9 mouse cellular contexts compared by ENCODE assay signal in genomic region chr17:28592998-28593397, GRCm38 (mm10). TPM values are rescaled to one million over a fixed set of nuclear protein-coding genes. Genes with fewer than 3 reads are reported as not detected.
DNase-seq lines count a peak whose midpoint lies in the region; ATAC-seq lines count a peak whose summit lies in the region.
"Had no signal": no experiment of that assay in that cellular context is flagged by ENCODE, and none has a peak within 500 bp of the region (broad histone marks: within the 10 kb centered on the region; RNA-seq: fewer than 3 reads in every experiment).

No protein-coding gene starts in this region.

- no peak overlapping the region for H3K4me3 ChIP-seq in kidney, embryonic 14.5 days (ENCODE audit: low read length)
- no peak overlapping the region for H3K4me3 ChIP-seq in intestine, embryonic 16.5 days (ENCODE audit: low read length)
- H3K4me3 ChIP-seq: erythroblast, embryonic 14.5 days had no signal

- ATAC-seq in kidney, embryonic 14.5 days (ENCODE audit: low FRiP score, low TSS enrichment), result no peak
- peak; percentile 48; the same call in 1 of the 2 replicates for ATAC-seq in intestine, embryonic 16.5 days

- H3K36me3 ChIP-seq in kidney, embryonic 14.5 days (ENCODE audit: control insufficient read depth, insufficient read depth, low read length), result peaks cover 89% of the 10 kb centered on the region
- H3K36me3 ChIP-seq in intestine, embryonic 16.5 days (ENCODE audit: control insufficient read depth, insufficient read depth, low read length), result peaks cover 37% of the 10 kb centered on the region

- 23% methylated on average over 4 of the region's 4 CpGs for WGBS in kidney, embryonic 14.5 days
- WGBS in intestine, embryonic 16.5 days, result 14% methylated on average over 4 of the region's 4 CpGs

- H3K9ac ChIP-seq in kidney, embryonic 14.5 days (ENCODE audit: low read depth, low read length), result no peak overlapping the region
- H3K9ac ChIP-seq in intestine, embryonic 16.5 days (ENCODE audit: low read depth, low read length), result no peak overlapping the region

- H3K9me3 ChIP-seq in kidney, embryonic 14.5 days (ENCODE audit: control insufficient read depth, low read length), result no peaks in the 10 kb centered on the region
- no peaks in the 10 kb centered on the region for H3K9me3 ChIP-seq in intestine, embryonic 16.5 days (ENCODE audit: control insufficient read depth, low read length)

- H3K4me1 ChIP-seq in kidney, embryonic 14.5 days (ENCODE audit: control insufficient read depth, insufficient read depth, low read length), result no peaks in the 10 kb centered on the region
- no peaks in the 10 kb centered on the region for H3K4me1 ChIP-seq in intestine, embryonic 16.5 days (ENCODE audit: control insufficient read depth, insufficient read depth, low read length)

- intact Hi-C loops in left cerebral cortex, postnatal 4 days (cut with DNase I), result no loop called here

- H3K4me2 ChIP-seq in kidney, embryonic 14.5 days (replicated peaks; ENCODE audit: low read depth, low read length), result no peak overlapping the region
- no peak overlapping the region for H3K4me2 ChIP-seq in intestine, embryonic 16.5 days (ENCODE audit: low read depth, low read length)

- DNase-seq in kidney, adult 11 months, result peak; percentile 46
- peak; percentile 18 for DNase-seq in brain, embryonic 18.5 days (ENCODE audit: low read depth, low spot score)
- DNase-seq in forelimb bud, embryonic 11.5 days (ENCODE audit: low read depth, low spot score), result peak; percentile 58
- peak; percentile 77 for DNase-seq in left cerebral cortex, postnatal 4 days
- peak; percentile 45 for DNase-seq in ovary, adult 18-20 months (ENCODE audit: low spot score)
- peak; percentile 30 to 41 for DNase-seq in thymus, adult 18-20 months

- H3K27me3 ChIP-seq in kidney, embryonic 14.5 days (ENCODE audit: control insufficient read depth, insufficient read depth, low read length), result no peaks in the 10 kb centered on the region
- H3K27me3 ChIP-seq in intestine, embryonic 16.5 days (replicated peaks; ENCODE audit: control insufficient read depth, insufficient read depth, low read length), result no peaks in the 10 kb centered on the region

- H3K27ac ChIP-seq in kidney, embryonic 14.5 days (ENCODE audit: low read depth, low read length), result no peak overlapping the region
- no peak overlapping the region for H3K27ac ChIP-seq in intestine, embryonic 16.5 days (ENCODE audit: low read length)

RNA-seq across cellular contexts. Expression of gene Lhfpl5, which starts 17.6 kb away (rescaled TPM):
- polyA plus RNA-seq in kidney, embryonic 14.5 days (2014; fragmentation: Nextera tagmentation; extraction: Ambion mirVana), result 0.45 and 0.51 TPM in 2 replicates
- 0.92 and 1.0 TPM in 2 replicates for polyA plus RNA-seq in intestine, embryonic 16.5 days (2015; fragmentation: Nextera tagmentation; extraction: Ambion mirVana)
- total RNA-seq in left cerebral cortex, postnatal 4 days (2021), result 1 to 10 TPM; 7.4 to 8.1 TPM
- polyA plus RNA-seq: erythroblast, embryonic 14.5 days had no signal

RNA-seq across cellular contexts. Expression of gene Srpk1, which starts 29.5 kb away (rescaled TPM):
- 134 and 140 TPM in 2 replicates for polyA plus RNA-seq in kidney, embryonic 14.5 days (2014; fragmentation: Nextera tagmentation; extraction: Ambion mirVana)
- polyA plus RNA-seq in intestine, embryonic 16.5 days (2015; fragmentation: Nextera tagmentation; extraction: Ambion mirVana), result 72.0 and 83.2 TPM in 2 replicates
- total RNA-seq in left cerebral cortex, postnatal 4 days (2021), result 100 to 1,000 TPM; 127 to 133 TPM

RNA-seq across cellular contexts. Expression of gene Clps, which starts 32.4 kb away (rescaled TPM):
- not detected in 2 replicates for polyA plus RNA-seq in kidney, embryonic 14.5 days (2014; fragmentation: Nextera tagmentation; extraction: Ambion mirVana)
- polyA plus RNA-seq in intestine, embryonic 16.5 days (2015; fragmentation: Nextera tagmentation; extraction: Ambion mirVana), result 1,810 and 2,508 TPM in 2 replicates
- not detected for total RNA-seq in left cerebral cortex, postnatal 4 days (2021)
- polyA plus RNA-seq: erythroblast, embryonic 14.5 days had no signal

RNA-seq across cellular contexts. Expression of gene Clpsl2, which starts 43.8 kb away (rescaled TPM):
- polyA plus RNA-seq in kidney, embryonic 14.5 days (2014; fragmentation: Nextera tagmentation; extraction: Ambion mirVana), result not detected in 2 replicates
- polyA plus RNA-seq in intestine, embryonic 16.5 days (2015; fragmentation: Nextera tagmentation; extraction: Ambion mirVana), result not detected in 2 replicates
- not detected for total RNA-seq in left cerebral cortex, postnatal 4 days (2021)
- polyA plus RNA-seq: erythroblast, embryonic 14.5 days had no signal

Comparison
In these comparisons a context has a peak if more than half of its experiments do, and no peak if none do; other contexts are left out.
1. DNase-seq: peak in every context shown above with its lines; median percentile 77 in left cerebral cortex, postnatal 4 days; 58 in forelimb bud, embryonic 11.5 days; 46 in kidney, adult 11 months; 45 in ovary, adult 18-20 months; 36 in thymus, adult 18-20 months; 18 in brain, embryonic 18.5 days.
2. RNA of gene Clps, which starts 32.4 kb away (polyA plus RNA-seq): 1,810 to 2,508 TPM in intestine, embryonic 16.5 days; not detected in kidney, embryonic 14.5 days; every median in the first group is over 1,000 times any median in the second.